ENCODE assay signal across 10 mouse cellular contexts in the genomic region with DNA sequence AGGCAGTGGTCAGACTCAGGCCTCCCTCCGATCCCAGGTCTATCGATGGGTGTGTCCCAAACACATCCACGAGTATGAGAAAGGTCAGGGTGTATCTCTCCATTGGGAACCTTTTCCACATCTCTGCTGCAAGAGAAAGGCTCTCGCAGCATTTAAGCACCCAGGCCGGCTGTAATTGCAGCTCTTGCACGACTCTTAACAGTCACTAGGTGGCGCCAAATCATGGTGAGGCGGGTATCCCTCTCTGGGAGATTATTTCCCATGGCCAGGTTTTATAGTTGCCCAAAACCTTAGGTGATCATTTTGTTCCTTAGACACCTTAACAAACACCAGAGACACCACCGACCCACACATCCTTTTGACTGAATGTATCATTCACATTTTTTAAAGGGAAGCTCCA. TPM values are rescaled to one million over a fixed set of nuclear protein-coding genes. Genes with fewer than 3 reads are reported as not detected.
DNase-seq lines count a peak whose midpoint lies in the region; ATAC-seq lines count a peak whose summit lies in the region.
"Had no signal": no experiment of that assay in that cellular context is flagged by ENCODE, and none has a peak within 500 bp of the region (broad histone marks: within the 10 kb centered on the region; RNA-seq: fewer than 3 reads in every experiment).

No protein-coding gene starts in this region.

- no peak overlapping the region for H3K4me2 ChIP-seq in kidney, embryonic 14.5 days (replicated peaks; ENCODE audit: low read depth, low read length)
- no peak overlapping the region for H3K4me2 ChIP-seq in forebrain, embryonic 16.5 days (ENCODE audit: low read length)
- H3K4me2 ChIP-seq: embryonic facial prominence, embryonic 12.5 days; liver, embryonic 15.5 days had no signal

- no peak overlapping the region for H3K9ac ChIP-seq in kidney, embryonic 14.5 days (ENCODE audit: low read depth, low read length)
- no peak overlapping the region for H3K9ac ChIP-seq in forebrain, embryonic 16.5 days (replicated peaks; ENCODE audit: low read depth, low read length)
- H3K9ac ChIP-seq: embryonic facial prominence, embryonic 12.5 days; liver, embryonic 15.5 days had no signal

- H3K36me3 ChIP-seq in kidney, embryonic 14.5 days (ENCODE audit: control insufficient read depth, insufficient read depth, low read length): no peaks in the 10 kb centered on the region
- H3K36me3 ChIP-seq in forebrain, embryonic 16.5 days (ENCODE audit: control insufficient read depth, insufficient read depth): no peaks in the 10 kb centered on the region
- H3K36me3 ChIP-seq: embryonic facial prominence, embryonic 12.5 days; liver, embryonic 15.5 days had no signal

- no peaks in the 10 kb centered on the region for H3K27me3 ChIP-seq in kidney, embryonic 14.5 days (ENCODE audit: control insufficient read depth, insufficient read depth, low read length)
- H3K27me3 ChIP-seq in forebrain, embryonic 16.5 days (replicated peaks; ENCODE audit: control insufficient read depth, insufficient read depth, low read length): no peaks in the 10 kb centered on the region
- H3K27me3 ChIP-seq: liver, embryonic 15.5 days had no signal

- peak; percentile 32 for DNase-seq in kidney, adult 18-20 months
- DNase-seq in ES-CJ7 (ENCODE audit: low read depth, low spot score): peak; percentile 53
- DNase-seq in c-Kit-positive CD71-positive TER-119-positive erythroid progenitor cells, embryonic 14.5 days (ENCODE audit: low spot score): peak; percentile 7
- peak; percentile 67 to 75 for DNase-seq in layer of hippocampus, postnatal 10 days (ENCODE audit: low spot score in 2 of 2)
- peak; percentile 84 for DNase-seq in retina, embryonic 14.5 days (ENCODE audit: low spot score)
- no peak for DNase-seq in ovary, adult 18-20 months (ENCODE audit: low spot score)

- 11% methylated on average over 9 of the region's 9 CpGs for WGBS in kidney, embryonic 14.5 days
- WGBS in forebrain, embryonic 16.5 days: 12% methylated on average over 9 of the region's 9 CpGs

- no peaks in the 10 kb centered on the region for H3K4me1 ChIP-seq in kidney, embryonic 14.5 days (ENCODE audit: control insufficient read depth, insufficient read depth, low read length)
- no peaks in the 10 kb centered on the region for H3K4me1 ChIP-seq in forebrain, embryonic 16.5 days (replicated peaks; ENCODE audit: control insufficient read depth, insufficient read depth, low read length)
- H3K4me1 ChIP-seq: embryonic facial prominence, embryonic 12.5 days; liver, embryonic 15.5 days had no signal

- no peak for ATAC-seq in kidney, embryonic 14.5 days (ENCODE audit: low FRiP score, low TSS enrichment)
- 0 out of 2 replicates have a peak, but pooled peaks have one; percentile 38 for ATAC-seq in forebrain, embryonic 16.5 days

- H3K4me3 ChIP-seq in kidney, embryonic 14.5 days (ENCODE audit: low read length): no peak overlapping the region
- no peak overlapping the region for H3K4me3 ChIP-seq in forebrain, embryonic 16.5 days (replicated peaks; ENCODE audit: low read length)
- H3K4me3 ChIP-seq: embryonic facial prominence, embryonic 12.5 days; liver, embryonic 15.5 days had no signal

- no peak overlapping the region for H3K27ac ChIP-seq in kidney, embryonic 14.5 days (ENCODE audit: low read depth, low read length)
- H3K27ac ChIP-seq in forebrain, embryonic 16.5 days (ENCODE audit: low read length): no peak overlapping the region
- H3K27ac ChIP-seq: embryonic facial prominence, embryonic 12.5 days; liver, embryonic 15.5 days had no signal

- H3K9me3 ChIP-seq in kidney, embryonic 14.5 days (ENCODE audit: control insufficient read depth, low read length): no peaks in the 10 kb centered on the region
- no peaks in the 10 kb centered on the region for H3K9me3 ChIP-seq in forebrain, embryonic 16.5 days (ENCODE audit: control insufficient read depth, low read length)
- H3K9me3 ChIP-seq: embryonic facial prominence, embryonic 12.5 days; liver, embryonic 15.5 days had no signal

RNA-seq across cellular contexts. Expression of a gene that starts 5.5 kb away (rescaled TPM):
- not detected in 2 replicates for polyA plus RNA-seq in kidney, embryonic 14.5 days (2014; fragmentation: Nextera tagmentation; extraction: Ambion mirVana)
- not detected in 2 replicates for polyA plus RNA-seq in forebrain, embryonic 16.5 days (2015; fragmentation: Nextera tagmentation; extraction: Ambion mirVana)
- total RNA-seq in layer of hippocampus, postnatal 10 days (2021): not detected

RNA-seq across cellular contexts. Expression of a gene that starts 18.5 kb away (rescaled TPM):
- not detected in 2 replicates for polyA plus RNA-seq in kidney, embryonic 14.5 days (2014; fragmentation: Nextera tagmentation; extraction: Ambion mirVana)
- polyA plus RNA-seq in forebrain, embryonic 16.5 days (2015; fragmentation: Nextera tagmentation; extraction: Ambion mirVana): not detected in 2 replicates
- total RNA-seq in layer of hippocampus, postnatal 10 days (2021): not detected
- polyA plus RNA-seq: embryonic facial prominence, embryonic 12.5 days had no signal

RNA-seq across cellular contexts. Expression of a gene that starts 19.2 kb away (rescaled TPM):
- polyA plus RNA-seq in kidney, embryonic 14.5 days (2014; fragmentation: Nextera tagmentation; extraction: Ambion mirVana): not detected in 2 replicates
- 0.15 and 0.20 TPM in 2 replicates for polyA plus RNA-seq in forebrain, embryonic 16.5 days (2015; fragmentation: Nextera tagmentation; extraction: Ambion mirVana)
- total RNA-seq in layer of hippocampus, postnatal 10 days (2021): 1 to 10 TPM; 5.3 to 5.4 TPM
- polyA plus RNA-seq: liver, embryonic 15.5 days had no signal

RNA-seq across cellular contexts. Expression of a gene that starts 36.0 kb away (rescaled TPM):
- 0.79 and 0.88 TPM in 2 replicates for polyA plus RNA-seq in kidney, embryonic 14.5 days (2014; fragmentation: Nextera tagmentation; extraction: Ambion mirVana)
- polyA plus RNA-seq in forebrain, embryonic 16.5 days (2015; fragmentation: Nextera tagmentation; extraction: Ambion mirVana): 3.0 and 5.1 TPM in 2 replicates
- total RNA-seq in layer of hippocampus, postnatal 10 days (2021): 10 to 100 TPM in 1 of 2 experiments, 1 to 10 TPM in 1; 9.7 to 12.3 TPM

RNA-seq across cellular contexts. Expression of a gene that starts 55.6 kb away (rescaled TPM):
- polyA plus RNA-seq in kidney, embryonic 14.5 days (2014; fragmentation: Nextera tagmentation; extraction: Ambion mirVana): not detected in 2 replicates
- not detected in 2 replicates for polyA plus RNA-seq in forebrain, embryonic 16.5 days (2015; fragmentation: Nextera tagmentation; extraction: Ambion mirVana)
- not detected for total RNA-seq in layer of hippocampus, postnatal 10 days (2021)
- polyA plus RNA-seq: embryonic facial prominence, embryonic 12.5 days; liver, embryonic 15.5 days had no signal
